Mouse (Mus musculus) forebrain, embryonic 12.5 days (tissue): ENCODE measurements around the gene Megf6. TPM values are rescaled to one million over a fixed set of nuclear protein-coding genes. Genes with fewer than 3 reads are reported as not detected.

Experiments
- polyA plus RNA-seq: library from polyadenylated mRNA; unstranded; fragments of >200 nt; fragmentation: Nextera tagmentation; extraction: Ambion mirVana; gene quantifications from 2 replicates; pipeline ENCODE4 v1.2.1, GENCODE M21; 2016

Gene Megf6
- polyA plus RNA-seq, 1 experiment from 2014 or later: 21.7 TPM

Other genes with a start within 250 kb of the Megf6 start
- gene A430005L14Rik, start 213.5 kb upstream of the Megf6 start, polyA plus RNA-seq: 91.6 and 96.0 TPM in 2 replicates
- 9.9 and 11.9 TPM in 2 replicates for gene Dffb, start 195.6 kb upstream of the Megf6 start, polyA plus RNA-seq
- gene Cep104, start 195.5 kb upstream of the Megf6 start, polyA plus RNA-seq: 21.4 and 22.5 TPM in 2 replicates
- 32.5 and 32.6 TPM in 2 replicates for gene Lrrc47, start 159.0 kb upstream of the Megf6 start, polyA plus RNA-seq
- gene Smim1, start 144.5 kb upstream of the Megf6 start, polyA plus RNA-seq: 3.0 and 3.8 TPM in 2 replicates
- gene Ccdc27, start 128.1 kb upstream of the Megf6 start, polyA plus RNA-seq: not detected in 2 replicates
- 9.0 and 9.1 TPM in 2 replicates for gene Trp73, start 30.5 kb upstream of the Megf6 start, polyA plus RNA-seq
- gene Wrap73, start 28.4 kb upstream of the Megf6 start, polyA plus RNA-seq: 52.0 and 54.6 TPM in 2 replicates
- 127 and 131 TPM in 2 replicates for gene Tprgl, start 10.1 kb upstream of the Megf6 start, polyA plus RNA-seq
- gene Arhgef16, start 130.9 kb downstream of the Megf6 start, polyA plus RNA-seq: 0.64 and 1.2 TPM in 2 replicates
- 0.23 TPM in 1 of 2 replicates, not detected in the other for gene B230104I21Rik, start 165.4 kb downstream of the Megf6 start, polyA plus RNA-seq